Mouse (Mus musculus): Measurements from ENCODE around the gene Atp5mpl.

The Atp5mpl gene

GRCm38 (mm10) chr12:111966683-111967173 lies at the start of gene Atp5mpl:
Atp5mpl (minus strand) TSS chr12:111966977.
- DNase-seq = peak; percentile 99 to 100

GRCm38 (mm10) chr12:112016346-112016745 lies 49.6 kb upstream of the Atp5mpl start:
- DNase-seq = peak in 1 of 2 experiments; percentile 16

DNA sequence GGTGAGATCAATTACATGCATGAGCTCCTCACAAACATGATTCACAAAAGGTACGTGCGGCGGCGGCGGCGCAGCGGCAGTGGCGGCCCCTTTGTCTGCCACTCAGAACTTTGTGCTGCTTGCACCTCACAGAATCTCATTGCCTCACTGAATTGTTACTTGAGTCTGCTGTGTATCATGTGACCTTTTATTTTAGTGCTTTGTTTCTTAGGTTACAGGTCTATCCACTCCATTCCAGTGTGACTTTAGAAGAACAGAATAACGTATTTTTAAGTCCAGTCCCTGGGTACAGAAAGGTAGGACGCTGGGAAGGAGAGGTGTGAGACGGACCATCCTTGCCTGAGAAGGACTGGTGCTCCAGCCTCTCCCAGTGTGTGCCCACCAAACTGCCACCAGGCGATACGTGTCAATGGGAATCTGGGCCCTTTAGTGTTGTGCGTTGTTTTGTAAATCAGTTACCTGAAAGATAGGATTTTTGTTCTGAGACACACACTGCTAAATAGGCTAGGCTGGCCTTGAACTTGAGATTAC lies 46.6 kb upstream of the Atp5mpl start:
- no peak for DNase-seq

DNA sequence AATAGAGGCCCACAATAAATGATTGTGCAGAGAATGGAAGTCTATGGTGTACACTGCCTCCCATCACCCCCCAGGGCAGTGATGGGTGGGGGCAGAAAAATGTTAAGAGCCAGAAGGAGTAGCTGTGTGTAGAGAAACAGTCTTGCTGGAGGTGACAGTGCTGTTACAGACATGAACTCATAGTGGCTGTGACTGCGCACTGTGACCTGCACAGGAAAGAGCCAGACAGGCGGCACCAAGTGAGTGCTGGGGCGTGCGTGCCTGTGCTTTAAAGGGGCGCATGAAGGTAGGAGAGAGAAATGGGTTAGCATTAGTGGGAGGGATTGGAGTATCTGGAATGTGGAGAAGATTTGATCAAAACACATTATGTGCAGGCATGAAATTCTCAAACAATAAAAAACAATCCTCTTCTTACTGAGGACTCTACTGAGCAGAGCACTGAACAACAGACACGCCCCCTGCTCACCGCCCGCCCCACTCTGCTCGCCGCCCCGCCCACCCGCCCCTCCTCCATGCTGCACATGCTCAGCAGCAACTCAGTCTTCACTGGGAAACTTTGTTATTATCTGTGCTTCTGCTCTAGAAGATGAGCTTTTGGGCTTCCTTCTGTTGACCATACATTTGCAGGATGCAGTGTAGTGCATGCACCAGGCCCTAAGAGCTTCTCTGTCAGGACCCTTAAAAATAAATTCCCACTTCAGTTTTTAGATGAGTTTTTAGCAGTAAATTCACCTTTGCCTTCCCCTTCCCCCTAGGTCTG lies 45.9 kb upstream of the Atp5mpl start:
- no peak for DNase-seq

DNA sequence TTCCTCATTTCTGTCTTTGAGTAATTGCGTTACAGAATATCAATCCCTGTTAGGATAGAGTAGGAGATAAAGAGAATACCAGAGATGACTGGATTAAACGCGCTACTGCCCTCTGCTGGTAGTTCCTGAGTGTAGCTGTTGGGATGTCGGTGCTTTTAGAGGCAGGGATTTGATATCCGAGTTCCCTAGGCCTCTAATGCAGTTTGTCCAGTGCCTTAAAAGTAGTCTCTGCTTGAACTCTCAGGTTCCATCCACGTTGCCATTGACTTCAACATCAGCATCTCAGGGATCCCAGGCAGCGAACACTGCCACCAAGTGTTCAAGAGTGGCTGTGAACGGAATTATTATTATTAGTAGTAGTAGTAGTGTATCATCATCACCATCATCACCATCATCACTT lies 34.4 kb upstream of the Atp5mpl start:
- peak; percentile 85 to 88 for DNase-seq

- DNase-seq = no peak
These were observed 33.0 kb upstream of the Atp5mpl start for GRCm38 (mm10) chr12:111999735-112000134.

DNA sequence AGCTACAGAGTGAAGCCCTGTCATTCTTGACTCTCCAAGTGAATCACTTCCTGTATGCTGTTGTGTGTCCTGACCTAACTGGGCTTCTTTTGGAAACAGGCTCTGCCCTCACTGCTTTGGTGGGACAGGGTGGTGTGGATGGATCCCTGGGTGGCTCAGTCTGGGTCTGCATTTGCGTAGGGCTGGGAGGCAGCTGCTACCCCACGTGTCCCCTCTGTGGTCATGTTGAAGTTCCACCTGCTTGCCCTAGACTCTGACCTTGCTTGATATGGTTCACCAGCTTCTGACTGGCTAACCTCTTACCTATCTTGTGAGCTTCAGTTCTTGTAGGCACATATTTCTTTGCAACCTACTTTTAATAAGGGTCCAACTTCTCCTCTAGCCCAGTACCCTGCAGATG lies 28.4 kb upstream of the Atp5mpl start:
- DNase-seq = no peak

- DNase-seq = no peak
These were observed 25.8 kb upstream of the Atp5mpl start for GRCm38 (mm10) chr12:111992626-111993025.

DNA sequence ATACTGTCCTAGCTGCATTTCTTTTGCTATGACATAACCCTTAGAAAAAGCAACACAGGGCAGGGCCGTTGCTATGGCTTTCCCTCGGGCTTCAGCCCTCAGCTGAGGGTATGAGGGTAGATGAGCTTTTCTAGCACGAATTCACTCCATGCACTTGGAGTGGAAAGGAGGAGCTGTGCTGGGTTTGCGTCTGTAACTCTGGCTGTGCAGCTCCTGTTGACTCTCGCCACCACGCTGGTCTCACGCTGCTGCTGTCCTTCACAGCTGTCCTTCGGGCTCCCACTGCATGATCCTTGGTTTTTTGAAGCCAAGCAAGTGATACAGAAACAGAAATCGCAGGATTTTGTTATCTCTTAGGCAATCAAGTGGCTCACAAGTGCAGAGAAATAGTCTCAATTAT lies 20.0 kb upstream of the Atp5mpl start:
- no peak for DNase-seq

- DNase-seq = no peak
These were observed 16.4 kb upstream of the Atp5mpl start for GRCm38 (mm10) chr12:111983165-111983564.

- DNase-seq = no peak
These were observed 15.1 kb upstream of the Atp5mpl start for GRCm38 (mm10) chr12:111981831-111982230.

DNA sequence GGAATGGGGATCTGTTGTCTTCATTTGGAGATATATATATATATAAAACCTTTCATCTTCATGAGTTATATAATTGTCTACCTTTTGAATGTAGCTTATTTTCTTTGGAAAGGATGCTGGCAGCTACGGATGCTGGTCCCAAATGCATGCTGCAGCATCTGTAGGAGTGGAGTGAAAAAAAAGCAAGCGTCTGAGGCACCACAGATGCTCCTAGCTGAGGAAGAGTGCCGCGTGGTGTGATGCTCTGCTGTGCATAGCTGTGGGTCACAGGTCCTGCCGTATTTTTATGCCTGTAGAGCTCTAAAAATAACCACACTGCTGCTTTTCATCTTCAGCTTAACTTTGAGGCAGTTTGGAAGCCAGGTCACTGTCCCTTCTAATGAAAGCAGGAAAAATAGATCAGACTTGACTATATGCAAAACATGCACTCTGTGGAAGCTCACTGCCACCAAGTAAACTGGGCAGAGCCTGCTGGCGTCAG lies 14.2 kb upstream of the Atp5mpl start, which contains the start of gene Rd3l:
TSS of gene Rd3l (minus strand) at position 431 of the 481 bp plus-strand sequence.
- DNase-seq = no peak

GRCm38 (mm10) chr12:111978274-111978673 lies 11.5 kb upstream of the Atp5mpl start:
- no peak for DNase-seq

GRCm38 (mm10) chr12:111977138-111977537 lies 10.4 kb upstream of the Atp5mpl start:
- peak; percentile 49 to 73 for DNase-seq

DNA sequence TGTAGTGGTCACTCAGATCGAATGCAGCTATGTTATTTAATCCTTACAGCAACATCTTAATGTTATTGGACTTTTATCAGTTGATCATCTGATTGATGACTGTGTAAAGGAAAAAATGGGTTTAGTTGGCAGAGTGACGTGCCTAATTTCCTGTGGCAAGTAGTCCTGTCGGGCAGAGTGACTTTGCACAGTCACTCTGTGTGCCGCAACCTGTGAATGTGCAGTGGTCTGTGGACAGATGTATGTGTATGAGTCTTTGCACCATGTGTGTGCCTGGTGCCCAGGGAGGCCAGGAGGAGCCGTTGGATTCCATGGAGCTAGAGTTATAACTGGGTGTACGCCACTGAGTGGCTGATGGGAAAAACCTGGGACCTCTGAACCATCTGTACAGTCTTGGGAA lies 7.8 kb upstream of the Atp5mpl start:
- no peak for DNase-seq

DNA sequence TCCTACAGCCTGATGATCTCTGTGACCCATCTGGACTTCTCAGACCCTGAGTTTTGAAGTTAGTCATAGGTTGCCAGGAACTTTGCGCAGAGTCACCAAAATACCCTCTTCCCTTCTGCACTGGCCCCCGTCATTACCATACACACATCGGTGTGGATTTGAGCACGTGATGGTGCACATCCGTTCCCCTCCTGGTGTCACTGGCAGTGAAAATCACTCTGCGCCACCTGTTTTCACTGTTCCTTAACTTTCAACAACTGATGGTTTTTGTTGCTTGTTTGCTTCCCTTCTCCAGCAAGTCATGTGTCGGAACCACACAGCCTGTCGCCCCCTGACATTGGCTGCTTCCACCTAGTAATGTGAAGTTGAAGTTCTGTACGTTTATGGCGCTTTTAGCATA lies 5.7 kb upstream of the Atp5mpl start:
- no peak for DNase-seq

GRCm38 (mm10) chr12:111971231-111971686 lies 4.5 kb upstream of the Atp5mpl start, which contains the start of gene Tdrd9:
Tdrd9 (plus strand) TSS chr12:111971559.
- DNase-seq = no peak

DNA sequence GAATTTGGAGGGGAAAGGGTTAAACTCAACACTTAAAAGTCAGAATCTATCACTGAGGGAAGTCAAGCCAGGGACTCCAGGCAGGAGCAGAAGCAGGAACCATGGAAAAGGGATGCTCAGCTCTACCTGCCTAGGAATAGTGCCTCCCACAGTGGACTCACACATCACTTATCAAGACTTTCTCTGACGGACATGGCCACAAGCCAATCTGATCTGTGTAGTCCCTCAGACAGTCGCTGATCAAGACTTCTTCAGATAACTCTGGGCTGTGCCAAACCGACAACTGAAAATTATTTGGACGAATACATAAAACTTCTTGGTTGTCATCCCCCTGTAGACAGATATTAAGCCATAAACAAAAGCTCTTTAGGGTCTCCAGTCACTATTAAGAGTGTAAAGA lies 3.3 kb upstream of the Atp5mpl start:
- DNase-seq = no peak

DNA sequence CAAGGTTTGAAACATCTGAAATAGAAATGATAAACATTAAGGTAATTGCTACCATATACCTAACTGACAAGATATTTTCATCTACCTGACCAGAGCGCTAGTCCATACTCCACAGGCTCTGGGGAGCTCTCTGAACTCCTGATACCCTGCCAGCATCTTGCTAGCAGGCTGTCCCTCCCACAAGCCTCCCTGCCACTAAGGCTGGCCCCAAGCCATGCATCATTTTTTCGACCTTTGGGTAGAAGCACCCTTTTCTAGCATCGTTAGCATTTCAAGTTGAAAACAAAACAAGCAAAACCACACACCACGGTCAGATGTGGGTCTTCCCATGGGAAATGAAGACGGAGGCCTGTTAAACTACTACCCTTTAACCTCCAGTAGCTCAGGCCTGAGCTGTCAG lies 3.4 kb downstream of the Atp5mpl start:
- DNase-seq = no peak

- DNase-seq = peak; percentile 91 to 94
These were observed 8.5 kb downstream of the Atp5mpl start for GRCm38 (mm10) chr12:111958101-111958865.

DNA sequence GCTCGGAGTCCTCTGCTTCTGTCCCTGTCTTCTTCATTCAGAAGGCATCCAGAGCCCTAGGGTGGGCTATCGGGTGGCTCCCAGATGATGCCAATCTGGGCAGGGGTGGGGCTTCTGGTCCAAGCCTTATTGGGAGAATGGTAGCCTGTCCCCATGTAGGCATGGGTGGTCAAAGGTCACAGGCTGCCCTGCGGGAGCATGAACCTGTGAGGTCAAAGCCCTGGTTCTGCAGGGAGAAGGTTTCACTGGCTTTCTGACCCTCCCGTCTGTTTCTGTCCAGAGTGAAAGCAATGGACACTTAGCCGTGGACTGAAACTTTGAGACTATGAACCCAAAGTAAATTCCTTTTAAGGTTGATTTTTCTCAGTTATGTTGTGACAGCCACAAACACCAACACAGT lies 10.6 kb downstream of the Atp5mpl start:
- DNase-seq = no peak

- no peak for DNase-seq
These were observed 15.1 kb downstream of the Atp5mpl start for GRCm38 (mm10) chr12:111951701-111952100.

DNA sequence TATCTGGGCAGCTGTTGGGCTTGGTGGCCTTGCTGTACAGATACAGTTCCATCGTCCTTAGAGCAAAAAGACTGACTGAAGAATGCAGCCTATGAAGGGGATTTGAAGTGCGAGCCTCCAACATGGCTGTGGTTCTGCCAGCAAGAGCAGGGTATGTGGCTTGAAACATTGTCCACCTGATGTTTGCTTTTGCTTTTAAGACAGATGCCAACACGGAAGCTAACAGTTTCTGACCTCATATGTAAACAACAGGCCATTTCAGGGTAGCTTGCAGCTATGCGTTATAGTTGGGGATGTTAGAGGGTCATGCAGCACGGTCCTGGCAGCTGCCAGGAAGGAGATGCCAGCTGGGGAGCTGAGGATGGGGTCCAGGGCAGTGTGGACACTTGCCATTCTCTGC lies 16.3 kb downstream of the Atp5mpl start:
- DNase-seq = no peak
